Mouse (Mus musculus) midbrain, embryonic 14.5 days (tissue): ENCODE measurements around the gene Card10. TPM values are rescaled to one million over a fixed set of nuclear protein-coding genes. Genes with fewer than 3 reads are reported as not detected.

Experiments
- ATAC-seq: fragments of 200-750 bp; cut with Nextera tagmentation; 2 replicates; pipeline ENCODE4 v1.8.0; 2017; ENCODE audit warnings: moderate number of reproducible peaks, moderate library complexity; ENCODE audit not compliant: low FRiP score, low TSS enrichment
- DNase-seq: peaks from one replicate; pipeline ENCODE4 v3.0.0-alpha.2; 2015
- H3K27ac ChIP-seq: fragments of 300-500 bp; sonication (generic); replicated peaks from 2 replicates; pipeline ENCODE4 v1.5.1; 2014; ENCODE audit warnings: mild to moderate bottlenecking, low read depth, low read length, moderate library complexity
- H3K27me3 ChIP-seq: fragments of 300-500 bp; sonication (generic); 2 replicates; pipeline ENCODE4 v1.6.1; 2014; ENCODE audit warnings: low read length, control low read depth, mixed read lengths; ENCODE audit not compliant: control insufficient read depth, insufficient read depth
- H3K36me3 ChIP-seq: fragments of 300-500 bp; sonication (generic); 2 replicates; pipeline ENCODE4 v1.6.1; 2014; ENCODE audit warnings: low read length, control low read depth; ENCODE audit not compliant: control insufficient read depth, insufficient read depth
- H3K4me1 ChIP-seq: fragments of 300-500 bp; sonication (generic); 2 replicates; pipeline ENCODE4 v1.6.1; 2014; ENCODE audit warnings: mild to moderate bottlenecking, antibody characterized with exemption, low read length, control low read depth; ENCODE audit not compliant: control insufficient read depth, insufficient read depth
- H3K4me2 ChIP-seq: fragments of 300-500 bp; sonication (generic); 2 replicates; pipeline ENCODE4 v1.6.1; 2014; ENCODE audit warnings: mild to moderate bottlenecking, low read length, moderate library complexity
- H3K4me3 ChIP-seq: fragments of 300-500 bp; sonication (generic); replicated peaks from 2 replicates; pipeline ENCODE4 v1.5.1; 2014; ENCODE audit warnings: low read depth, low read length
- H3K9ac ChIP-seq: fragments of 300-500 bp; sonication (generic); replicated peaks from 2 replicates; pipeline ENCODE4 v1.6.1; 2014; ENCODE audit warnings: mild to moderate bottlenecking, low read length, moderate library complexity
- H3K9me3 ChIP-seq: fragments of 300-500 bp; sonication (generic); 2 replicates; pipeline ENCODE4 v1.6.1; 2016; ENCODE audit warnings: low read length, control low read depth, mixed read lengths; ENCODE audit not compliant: control insufficient read depth
- WGBS: fragments of 180-500 bp; shearing (Covaris S2); extraction: QIAGEN DNeasy Blood & Tissue Kit; methylation state at CpG from one replicate; pipeline ENCODE4 v1.1.7; 2014; 5-methylcytosine and 5-hydroxymethylcytosine counted together
- polyA plus RNA-seq: library from polyadenylated mRNA; unstranded; fragments of >200 nt; fragmentation: Nextera tagmentation; extraction: Ambion mirVana; gene quantifications from 2 replicates; pipeline ENCODE4 v1.2.1, GENCODE M21; 2014

The Card10 gene
- polyA plus RNA-seq, 1 experiment from 2014 or later, result 1.3 TPM

- Histone ChIP-seq H3K9ac (no peak overlapping the region), H3K4me2 (no peak overlapping the region), H3K9me3 (no peaks in the 10 kb centered on the region)
Measured at GRCm38 (mm10) chr15:78845867-78846266, 43.0 kb upstream of the Card10 start.

DNA sequence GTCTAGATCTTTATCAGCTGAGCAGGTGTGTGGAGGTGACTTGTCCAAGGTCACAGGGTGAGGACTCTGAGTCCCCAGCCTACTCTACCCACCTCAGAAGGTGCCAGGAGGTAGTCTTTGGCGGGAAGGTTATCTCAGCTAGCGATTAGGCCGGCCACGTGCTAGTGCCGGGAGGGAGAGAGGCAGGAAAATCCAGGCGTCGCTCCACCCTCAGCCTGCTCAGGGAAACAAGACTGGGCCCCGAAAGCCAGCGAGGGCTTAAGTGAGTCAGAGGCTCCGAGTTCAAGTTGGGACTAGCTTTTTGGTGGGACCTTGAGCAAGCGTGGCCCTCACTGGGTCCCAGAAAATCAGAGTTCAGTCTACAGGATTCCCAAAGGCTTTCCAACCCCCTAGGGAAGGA, 42.5 kb upstream of the Card10 start:
- H3K4me1 ChIP-seq, result peaks cover 23% of the 10 kb centered on the region
- no peak overlapping the region for H3K9ac ChIP-seq
- no peak overlapping the region for H3K4me2 ChIP-seq
- no peak overlapping the region for H3K4me3 ChIP-seq
- DNase-seq (no peak), ATAC-seq (no peak)
- H3K9me3 ChIP-seq, result no peaks in the 10 kb centered on the region
- peaks cover 26% of the 10 kb centered on the region for H3K27me3 ChIP-seq
- no peak overlapping the region for H3K27ac ChIP-seq
- 69% methylated on average over 11 of the region's 11 CpGs for WGBS
- H3K36me3 ChIP-seq, result no peaks in the 10 kb centered on the region

More at GRCm38 (mm10) chr15:78845867-78846266, 43.0 kb upstream of the Card10 start:
- Histone ChIP-seq H3K36me3 (no peaks in the 10 kb centered on the region), H3K4me1 (peaks cover 20% of the 10 kb centered on the region), H3K27me3 (peaks cover 26% of the 10 kb centered on the region), H3K4me3 (no peak overlapping the region), H3K27ac (no peak overlapping the region)
- ATAC-seq (no peak), DNase-seq (no peak)
- 86% methylated on average over 8 of the region's 8 CpGs for WGBS

- peak; percentile 39 for DNase-seq
- H3K27ac ChIP-seq, result no peak overlapping the region
- no peak overlapping the region for H3K4me3 ChIP-seq
- 39% methylated on average over 9 of the region's 9 CpGs for WGBS
- no peaks in the 10 kb centered on the region for H3K9me3 ChIP-seq
- H3K4me1 ChIP-seq, result peaks cover 29% of the 10 kb centered on the region
- H3K36me3 ChIP-seq, result no peaks in the 10 kb centered on the region
- ATAC-seq, result no peak
- peaks cover 30% of the 10 kb centered on the region for H3K27me3 ChIP-seq
- H3K9ac ChIP-seq, result no peak overlapping the region
- H3K4me2 ChIP-seq, result peak overlapping the region; percentile 22; the same call in 1 of the 2 replicates
Measured at GRCm38 (mm10) chr15:78844791-78845190, 41.9 kb upstream of the Card10 start.

- peaks cover 36% of the 10 kb centered on the region for H3K4me1 ChIP-seq
- DNase-seq, result no peak
- no peak overlapping the region for H3K27ac ChIP-seq
- 46% methylated on average over 21 of the region's 21 CpGs for WGBS
- peak overlapping the region; percentile 38 for H3K4me3 ChIP-seq
- H3K9me3 ChIP-seq, result no peaks in the 10 kb centered on the region
- no peaks in the 10 kb centered on the region for H3K36me3 ChIP-seq
- H3K9ac ChIP-seq, result no peak overlapping the region
- peaks cover 30% of the 10 kb centered on the region for H3K27me3 ChIP-seq
- ATAC-seq, result no peak
- H3K4me2 ChIP-seq, result peak overlapping the region; percentile 72
Measured at GRCm38 (mm10) chr15:78843581-78844469, 41.0 kb upstream of the Card10 start.

GRCm38 (mm10) chr15:78842371-78843163, 39.7 kb upstream of the Card10 start, which contains the start of gene Cdc42ep1:
Cdc42ep1 (plus strand) TSS chr15:78842624.
- H3K27ac ChIP-seq, result no peak within 1 kb of the TSS
- peaks cover 36% of the 10 kb centered on the region for H3K4me1 ChIP-seq
- no peaks in the 10 kb centered on the region for H3K36me3 ChIP-seq
- peak within 1 kb of the TSS; percentile 72 for H3K4me2 ChIP-seq
- H3K4me3 ChIP-seq, result peak within 1 kb of the TSS; percentile 38
- H3K9ac ChIP-seq, result peak within 1 kb of the TSS; percentile 46
- peaks cover 30% of the 10 kb centered on the region for H3K27me3 ChIP-seq
- H3K9me3 ChIP-seq, result no peaks in the 10 kb centered on the region
- under 1% methylated on average over 86 of the region's 86 CpGs for WGBS
- ATAC-seq (peak; percentile 31; the same call in 1 of the 2 replicates), DNase-seq (peak; percentile 61)

- Histone ChIP-seq H3K4me2 (no peak overlapping the region), H3K4me1 (peaks cover 36% of the 10 kb centered on the region), H3K36me3 (no peaks in the 10 kb centered on the region), H3K27ac (no peak overlapping the region), H3K9me3 (no peaks in the 10 kb centered on the region), H3K9ac (no peak overlapping the region), H3K4me3 (no peak overlapping the region), H3K27me3 (peaks cover 30% of the 10 kb centered on the region)
- WGBS, result 45% methylated on average over 6 of the region's 6 CpGs
- ATAC-seq, result no peak
- DNase-seq, result no peak
Measured at GRCm38 (mm10) chr15:78841161-78841790, 38.4 kb upstream of the Card10 start.

- Histone ChIP-seq H3K9me3 (no peaks in the 10 kb centered on the region), H3K4me2 (no peak overlapping the region), H3K9ac (no peak overlapping the region), H3K4me3 (no peak overlapping the region), H3K27ac (no peak overlapping the region), H3K4me1 (peaks cover 41% of the 10 kb centered on the region), H3K27me3 (peaks cover 30% of the 10 kb centered on the region), H3K36me3 (no peaks in the 10 kb centered on the region)
- DNase-seq (no peak), ATAC-seq (no peak)
- WGBS, result 34% methylated on average over 11 of the region's 11 CpGs
Measured at GRCm38 (mm10) chr15:78840751-78841150, 37.9 kb upstream of the Card10 start.

GRCm38 (mm10) chr15:78840241-78840640, 37.4 kb upstream of the Card10 start:
- Histone ChIP-seq H3K4me3 (no peak overlapping the region), H3K4me1 (peaks cover 41% of the 10 kb centered on the region), H3K4me2 (no peak overlapping the region), H3K9me3 (no peaks in the 10 kb centered on the region), H3K9ac (no peak overlapping the region; the same call in 1 of the 2 replicates), H3K27ac (no peak overlapping the region), H3K36me3 (no peaks in the 10 kb centered on the region), H3K27me3 (peaks cover 30% of the 10 kb centered on the region)
- ATAC-seq (no peak), DNase-seq (no peak)
- WGBS, result 51% methylated on average over 3 of the region's 3 CpGs
